Mouse (Mus musculus) kidney, adult 8-10 months (tissue): Measurements from ENCODE around the gene Ptms.

Source experiments
- DNase-seq, 2 experiments: peaks; one replicate each; pipeline ENCODE4 v3.0.0; 2022

Ptms gene

DNA sequence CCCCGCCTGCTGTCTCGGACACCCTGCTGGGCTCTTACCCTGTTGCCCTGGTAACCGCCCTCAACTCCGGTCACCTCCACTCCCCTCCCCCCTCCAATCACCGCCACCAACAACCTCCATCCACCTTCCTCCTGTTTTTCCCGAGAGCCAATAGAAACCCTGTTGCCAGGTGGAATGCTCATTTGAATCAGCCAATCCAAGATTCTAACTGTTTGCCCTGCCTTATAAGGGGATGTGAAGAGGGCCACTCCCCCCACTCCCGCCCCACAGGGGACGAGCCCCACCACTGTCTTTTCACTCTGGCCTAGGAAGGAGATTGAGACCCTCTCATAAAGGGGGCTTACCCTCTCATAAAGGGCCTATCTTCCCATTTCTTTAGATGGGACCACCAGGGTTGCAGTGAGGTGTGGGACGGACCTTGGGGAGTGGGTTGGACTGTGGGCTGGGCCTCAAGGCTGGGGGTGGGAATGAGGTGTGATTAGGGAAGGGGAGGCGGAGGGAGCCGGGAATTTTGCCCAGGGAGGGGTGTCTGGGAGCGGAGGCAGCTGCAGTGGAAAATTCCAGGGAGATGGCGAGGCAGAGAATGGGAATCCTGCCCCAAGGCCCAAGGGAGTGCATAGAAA is at the start of gene Ptms:
Gene Ptms (minus strand): TSS at position 409 of the 623 bp plus-strand sequence.
- DNase-seq: peak; percentile 95 to 99

DNA sequence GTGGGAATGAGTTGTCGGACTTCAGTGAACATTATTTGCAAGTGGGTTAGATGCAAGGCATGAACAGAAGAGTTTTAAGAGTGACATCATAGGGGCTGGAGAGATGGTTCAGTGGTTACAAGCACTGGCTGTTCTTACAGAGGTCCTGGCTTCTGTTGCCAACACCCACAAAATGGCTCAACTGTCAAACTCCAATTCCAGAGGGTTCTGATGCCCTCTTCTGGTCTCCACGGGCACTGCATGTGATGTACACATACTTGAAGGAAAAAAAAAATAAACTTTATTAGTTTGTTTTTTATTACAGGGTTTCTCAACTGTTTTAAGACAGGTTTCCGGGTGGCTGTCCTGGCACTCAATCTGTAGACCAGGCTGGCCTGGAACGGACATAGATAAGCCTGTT is 47.9 kb upstream of the Ptms start:
- DNase-seq: peak in 1 of 2 experiments; percentile 66

DNA sequence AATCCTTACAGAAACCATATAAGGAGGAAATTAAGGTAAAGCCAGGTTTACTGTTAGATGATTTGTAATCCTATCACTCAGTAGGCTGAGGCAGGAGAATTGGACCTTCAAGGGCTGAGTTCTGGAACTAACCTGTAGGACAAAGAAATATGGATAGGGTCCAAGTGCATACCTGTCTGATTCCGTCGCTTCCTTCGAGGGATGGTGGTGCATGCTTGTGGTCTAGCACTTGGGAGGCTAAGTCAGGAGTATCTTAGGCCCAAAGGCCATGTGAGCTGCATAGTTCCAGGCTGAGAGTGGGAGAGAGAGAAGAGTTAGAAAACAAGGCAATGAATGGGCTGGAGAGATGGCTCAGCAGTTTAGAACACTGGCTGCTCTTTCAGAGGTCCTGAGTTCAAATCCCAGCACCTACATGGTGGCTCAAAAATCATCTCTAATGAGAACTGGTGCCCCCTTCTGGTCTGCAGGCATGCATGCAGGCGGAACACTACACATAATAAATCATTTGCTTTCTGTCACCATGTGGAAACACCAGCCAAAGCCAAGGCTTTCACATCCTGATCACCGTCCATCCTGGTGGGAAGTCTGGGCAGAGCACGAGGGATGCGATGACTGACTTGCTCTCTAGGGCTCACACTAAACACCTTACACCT is 46.7 kb upstream of the Ptms start:
- no peak for DNase-seq

DNA sequence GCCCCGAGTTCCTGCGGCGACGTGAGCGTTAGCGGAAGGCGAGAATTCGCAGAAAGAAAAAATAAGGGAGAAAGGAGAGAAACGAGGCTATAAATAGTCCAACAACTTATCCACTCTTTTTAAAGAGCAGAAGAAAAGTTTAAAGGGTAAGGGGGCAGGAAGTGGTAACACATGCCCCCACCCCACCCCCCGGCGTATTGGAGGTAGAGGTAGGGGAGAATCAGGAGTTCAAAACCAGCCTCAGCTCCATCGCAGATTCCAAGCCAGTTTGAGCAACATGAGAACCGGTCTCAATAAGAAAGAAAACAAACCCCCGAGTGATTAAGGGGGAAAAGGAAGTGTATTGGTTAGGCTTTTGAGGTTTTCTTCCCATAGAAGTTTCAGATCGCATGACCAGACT is 45.8 kb upstream of the Ptms start:
- DNase-seq: no peak

DNA sequence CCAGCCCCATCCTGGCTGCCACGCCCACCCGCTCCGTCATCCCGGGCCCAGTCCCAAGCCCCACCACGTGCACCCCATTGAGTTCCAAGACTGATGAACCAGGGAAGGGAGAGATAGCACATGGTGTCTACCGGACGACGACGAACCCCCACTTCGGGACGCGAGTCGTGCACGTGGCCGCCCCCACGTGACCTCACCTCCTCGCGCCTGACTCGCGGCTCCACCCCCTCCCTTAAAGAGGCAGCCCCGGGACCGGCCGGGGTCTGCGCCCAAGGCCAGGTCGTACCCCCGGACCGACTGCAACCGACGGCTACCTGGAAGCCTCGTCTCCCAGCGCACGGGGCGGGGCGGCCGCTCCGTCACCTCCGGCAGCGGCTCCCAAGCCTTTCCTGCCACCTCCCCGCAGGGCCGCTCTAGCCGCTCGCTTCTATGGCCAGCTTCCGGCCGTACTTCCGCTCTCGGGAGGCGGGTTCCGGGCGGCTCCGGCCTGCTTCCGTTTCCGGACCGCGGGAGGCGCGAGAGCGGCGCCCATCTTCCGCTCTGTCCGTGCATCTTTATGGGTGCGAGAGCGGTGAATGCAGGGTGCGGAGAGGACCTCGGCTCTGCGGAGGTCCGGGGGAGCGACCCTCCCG is 45.3 kb upstream of the Ptms start, which contains the start of gene Cops7a:
Gene Cops7a (minus strand): TSS at position 451 of the 632 bp plus-strand sequence.
- DNase-seq: peak; percentile 94

DNA sequence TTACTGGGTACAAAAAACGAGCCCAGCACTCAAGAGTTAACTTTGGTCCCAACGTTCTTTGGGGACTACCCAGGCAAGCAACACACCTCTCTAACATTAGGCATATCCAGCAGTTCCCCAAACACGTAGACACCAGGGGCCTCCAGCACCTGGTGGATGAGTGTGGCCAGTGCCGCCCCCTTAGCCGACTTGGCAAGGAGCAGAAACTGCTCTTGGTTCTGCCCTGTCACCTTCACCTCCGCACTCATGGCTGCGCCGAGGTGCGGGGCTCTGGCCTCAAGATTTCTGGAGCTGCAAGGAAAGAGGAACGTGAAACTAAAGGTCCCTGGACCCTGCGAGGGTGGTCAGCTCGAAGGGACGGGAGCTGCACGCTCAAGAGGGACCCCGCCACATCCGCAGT is 44.7 kb upstream of the Ptms start:
- no peak for DNase-seq

DNA sequence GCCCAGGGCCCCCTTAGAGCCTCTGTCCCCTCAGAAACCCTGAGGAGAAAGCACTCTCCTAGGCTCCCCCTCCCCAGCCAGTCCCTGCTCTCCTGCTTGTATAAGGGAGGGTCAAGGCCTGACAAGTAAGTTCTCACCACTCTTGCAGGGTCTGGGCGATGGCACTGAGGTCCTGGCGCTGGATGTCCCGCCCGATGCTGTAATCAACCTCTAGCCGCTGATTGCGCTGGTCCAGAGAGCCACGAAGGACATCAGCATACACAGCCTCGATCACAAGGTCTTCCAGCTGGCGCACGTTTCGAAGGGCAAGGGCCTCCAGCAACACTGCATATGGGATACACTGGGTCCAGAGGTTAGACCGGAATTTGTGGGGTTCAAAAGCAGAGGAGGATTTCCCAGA is 41.1 kb upstream of the Ptms start:
- DNase-seq: no peak

DNA sequence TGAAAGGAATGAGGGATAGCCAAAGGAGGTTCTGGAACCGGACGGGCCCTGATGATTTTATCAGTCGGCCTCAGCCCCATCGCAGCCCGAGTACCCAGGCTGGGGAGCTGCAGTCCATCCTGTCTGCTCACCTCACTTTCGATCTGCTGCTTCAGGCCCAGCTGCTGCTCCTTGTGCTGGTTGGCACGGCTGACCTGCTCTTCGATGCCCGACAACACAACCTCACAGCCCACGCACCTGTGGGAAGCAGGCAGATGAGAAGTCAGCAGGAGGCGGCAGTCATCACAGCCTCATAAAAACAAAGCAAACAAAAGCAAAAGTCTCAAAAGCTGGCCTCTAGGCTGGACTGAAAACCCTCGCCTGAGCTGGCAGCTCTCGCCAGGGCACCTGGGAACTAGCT is 40.1 kb upstream of the Ptms start:
- no peak for DNase-seq

DNA sequence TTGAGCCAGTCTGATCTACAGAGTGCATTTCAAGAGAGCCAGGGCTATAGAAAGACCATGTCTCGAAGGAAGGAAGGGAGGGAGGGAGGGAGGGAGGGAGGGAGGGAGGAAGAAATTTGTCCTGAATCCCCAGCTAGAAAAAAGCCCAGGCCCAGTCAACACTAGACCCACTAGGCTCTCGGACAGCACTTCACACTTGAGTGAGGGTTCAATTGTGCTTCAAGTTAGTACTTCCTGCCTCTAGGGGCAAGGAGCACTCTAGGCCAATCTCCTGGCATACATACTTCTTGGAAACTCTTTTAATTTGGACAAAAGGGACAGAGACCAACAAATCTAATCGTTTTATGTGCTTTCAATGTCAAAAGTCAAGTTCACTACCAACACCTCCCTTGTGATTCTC is 38.2 kb upstream of the Ptms start:
- DNase-seq: no peak

DNA sequence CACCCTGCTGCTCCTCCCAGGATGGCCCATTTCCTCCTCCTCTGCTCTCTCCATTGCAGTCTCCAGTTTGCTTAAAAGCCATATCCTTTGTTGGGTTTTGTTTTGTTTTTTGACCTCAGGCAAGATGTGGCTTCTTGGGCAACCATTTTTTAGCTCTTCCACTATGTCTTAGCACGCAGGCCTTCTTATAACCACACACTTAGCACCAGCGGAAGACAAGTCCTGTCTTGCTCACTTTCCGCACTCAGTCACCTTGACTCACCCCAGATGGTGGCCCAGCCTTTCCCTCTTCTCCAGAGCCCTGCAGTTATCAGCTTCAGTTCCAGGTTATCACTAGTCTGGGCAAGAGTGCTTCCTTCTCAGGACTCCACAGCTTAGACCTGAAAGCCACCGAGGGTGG is 35.3 kb upstream of the Ptms start:
- DNase-seq: no peak

DNA sequence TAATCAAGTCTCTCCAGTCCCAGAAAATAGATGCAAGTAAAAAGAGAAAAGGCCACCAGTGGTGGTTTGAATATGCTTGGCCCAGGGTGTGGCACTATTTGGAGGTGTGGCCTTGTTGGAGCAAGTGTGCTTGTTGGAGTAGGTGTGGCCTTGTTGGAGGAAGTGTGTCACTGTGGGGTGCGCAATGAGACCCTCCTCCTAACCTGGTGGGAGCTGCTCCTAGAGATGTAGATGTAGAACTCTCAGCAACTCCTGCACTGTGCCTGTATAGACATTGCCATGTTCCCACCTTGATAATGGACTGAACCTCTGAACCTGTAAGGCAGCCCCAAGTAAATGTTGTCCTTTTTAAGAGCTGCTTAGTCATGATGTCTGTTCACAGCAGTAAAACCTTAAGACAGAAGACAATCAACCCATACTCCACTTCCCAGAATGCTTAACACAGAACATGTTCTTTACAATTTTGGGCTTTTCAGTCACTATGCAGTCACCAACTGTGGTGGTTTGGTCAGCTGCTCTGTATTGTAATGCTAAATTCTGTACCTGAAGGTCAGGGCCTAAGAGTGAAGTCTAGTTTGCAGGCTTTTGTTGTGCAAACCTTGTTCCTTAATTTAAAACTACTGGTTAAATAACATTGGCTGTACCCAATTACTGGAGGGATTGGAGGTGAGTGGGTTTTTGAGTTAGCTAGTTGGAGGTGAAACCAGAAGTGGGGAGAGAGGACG is 34.2 kb upstream of the Ptms start:
- no peak for DNase-seq

DNA sequence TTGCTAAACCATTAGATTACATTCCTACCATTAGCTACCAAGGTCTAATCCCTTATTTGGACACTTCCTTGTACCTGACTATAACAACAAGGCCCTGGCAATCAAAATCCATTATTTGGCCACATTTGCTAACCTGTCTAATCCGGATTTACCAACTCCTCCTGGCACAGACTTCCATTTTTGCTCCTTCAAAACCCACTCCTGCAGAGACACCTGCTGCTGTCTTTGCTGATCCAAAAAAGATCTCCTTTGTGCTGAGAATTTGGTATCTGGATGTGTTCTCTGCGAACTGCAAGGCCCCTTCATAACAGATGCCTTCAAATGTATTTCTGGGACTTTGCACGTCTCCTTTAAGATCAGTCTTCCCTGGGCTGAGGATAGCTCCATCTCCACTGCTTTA is 23.6 kb upstream of the Ptms start:
- DNase-seq: no peak

DNA sequence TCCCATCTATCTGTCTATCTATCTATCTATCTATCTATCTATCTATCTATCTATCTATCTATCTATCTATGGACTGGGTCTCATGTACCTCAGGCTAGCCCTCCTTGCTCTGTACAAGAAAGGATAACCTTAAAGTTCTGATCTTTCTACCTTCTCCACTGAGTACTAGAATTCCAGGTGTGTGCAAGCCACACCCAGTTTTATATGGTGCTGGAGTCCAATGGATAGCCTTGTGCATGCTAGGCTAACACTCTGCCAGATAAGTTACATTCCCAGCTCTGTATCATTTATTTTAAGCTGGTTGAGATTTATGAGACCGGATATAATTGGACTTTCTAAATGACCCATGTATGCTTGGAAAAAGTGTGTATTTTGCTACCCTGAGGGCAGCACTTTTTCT is 21.8 kb upstream of the Ptms start:
- DNase-seq: no peak

DNA sequence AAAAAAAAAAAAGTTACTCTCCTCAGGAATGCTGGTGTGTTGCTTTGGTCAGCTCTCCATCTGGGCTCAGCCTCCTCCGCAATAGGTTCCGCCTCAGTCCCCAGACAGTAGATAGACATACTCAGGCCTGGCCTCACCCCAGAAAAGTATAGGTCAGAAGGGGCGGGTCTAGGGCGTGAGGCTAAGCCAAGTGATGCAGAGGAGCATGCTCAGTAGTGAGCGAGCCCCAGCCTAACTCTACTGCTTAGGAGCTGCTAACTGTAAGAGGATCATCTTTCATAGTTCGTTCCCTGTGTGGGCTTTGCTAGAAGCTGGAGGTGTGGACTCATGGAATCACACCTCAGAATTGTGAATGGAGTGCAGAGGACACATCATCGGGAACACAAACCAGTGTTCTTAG is 18.7 kb upstream of the Ptms start:
- DNase-seq: no peak

DNA sequence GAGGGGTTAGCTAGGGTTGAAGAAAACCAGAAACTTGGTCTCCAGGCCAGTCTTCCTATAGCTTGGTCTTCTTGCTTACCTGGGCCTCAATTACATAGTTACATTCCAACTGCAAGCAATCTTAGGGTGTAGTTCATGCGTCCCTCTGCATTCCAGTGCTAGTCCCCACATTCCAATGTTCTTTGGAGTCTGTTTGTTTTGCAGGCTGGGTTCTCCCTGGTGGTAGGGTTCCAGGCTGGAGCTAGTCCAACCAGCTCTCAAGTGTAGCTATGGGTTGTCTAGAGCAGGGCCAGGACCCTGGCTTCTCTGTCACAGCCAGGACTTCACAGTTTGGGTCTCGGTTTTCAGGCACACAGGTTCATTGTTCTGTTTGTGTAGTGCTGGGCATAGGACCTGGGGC is 17.6 kb upstream of the Ptms start:
- no peak for DNase-seq

DNA sequence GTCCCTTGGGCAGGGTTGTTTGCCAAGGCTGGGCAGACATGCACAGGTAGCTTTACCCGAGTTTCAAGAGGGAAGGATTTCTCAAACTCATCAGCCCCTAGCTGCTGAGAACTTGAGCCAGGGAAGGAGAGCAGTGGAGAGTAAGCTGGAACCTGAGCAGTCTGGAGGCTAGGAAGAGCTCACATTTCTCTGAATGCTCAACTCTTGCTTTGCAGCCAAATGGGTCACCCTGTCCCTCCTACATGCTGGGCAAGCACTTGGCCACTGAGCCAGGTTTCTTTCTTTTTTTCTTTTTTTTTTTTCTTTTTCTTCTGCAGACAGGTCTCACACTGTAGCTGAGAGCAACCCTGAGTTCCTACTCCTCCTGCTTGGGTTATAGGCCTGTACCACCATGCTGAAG is 16.8 kb upstream of the Ptms start:
- DNase-seq: no peak

DNA sequence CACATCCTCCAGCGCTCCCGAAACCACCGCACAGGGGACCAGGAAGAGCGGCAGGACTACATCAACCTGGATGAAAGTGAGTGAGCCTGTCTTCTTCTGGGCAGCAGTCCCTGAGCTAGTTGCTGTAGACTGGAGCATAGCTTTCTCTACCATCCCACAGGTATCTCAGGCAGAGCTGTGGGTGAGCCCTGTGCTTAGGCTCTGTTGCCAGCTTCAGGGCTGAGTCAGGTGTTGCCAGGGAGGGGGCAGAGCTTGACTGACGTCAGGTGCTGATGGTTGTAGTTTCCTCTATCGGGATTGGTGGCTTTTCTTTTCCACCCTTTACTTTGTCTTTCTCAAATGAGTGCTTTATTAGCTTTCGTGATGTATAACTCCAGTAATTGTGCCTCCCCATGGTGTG is 14.8 kb upstream of the Ptms start:
- no peak for DNase-seq

DNA sequence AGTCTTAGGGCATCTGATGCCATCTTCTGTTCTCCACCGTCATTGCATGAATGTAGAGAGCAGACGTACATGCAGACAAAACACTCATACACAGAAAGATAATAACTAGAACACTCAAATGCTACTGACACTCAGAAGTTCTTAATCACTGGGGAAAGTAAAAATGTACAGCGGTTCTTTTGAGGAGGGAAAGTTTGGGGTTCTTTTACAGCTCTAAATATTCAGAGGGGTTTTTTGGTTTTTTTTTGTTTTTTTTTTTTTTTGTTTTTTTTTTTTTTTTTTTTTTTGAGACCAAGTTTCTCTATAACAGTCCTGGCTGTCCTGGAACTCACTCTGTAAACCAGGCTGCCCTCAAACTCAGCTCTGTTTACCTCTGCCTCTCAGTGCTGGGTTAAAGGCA is 13.2 kb upstream of the Ptms start:
- no peak for DNase-seq

DNA sequence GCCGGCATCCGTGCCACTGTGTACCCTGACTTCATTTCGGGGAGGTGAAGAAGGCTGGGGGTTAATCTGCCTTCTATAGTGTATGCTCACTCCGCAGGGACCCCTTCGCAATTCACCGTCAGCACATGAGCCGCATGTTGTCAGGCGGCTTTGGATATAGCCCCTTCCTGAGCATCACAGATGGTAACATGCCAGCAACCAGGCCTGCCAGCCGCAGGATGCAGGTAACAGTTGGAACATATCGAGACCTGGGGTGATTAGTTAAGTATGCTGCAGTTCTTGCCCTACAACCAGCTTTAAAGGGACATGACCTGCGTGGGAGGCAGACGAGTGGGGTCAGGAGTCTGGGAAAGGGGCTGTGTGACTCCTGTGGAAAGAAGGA is 12.4 kb upstream of the Ptms start:
- no peak for DNase-seq

DNA sequence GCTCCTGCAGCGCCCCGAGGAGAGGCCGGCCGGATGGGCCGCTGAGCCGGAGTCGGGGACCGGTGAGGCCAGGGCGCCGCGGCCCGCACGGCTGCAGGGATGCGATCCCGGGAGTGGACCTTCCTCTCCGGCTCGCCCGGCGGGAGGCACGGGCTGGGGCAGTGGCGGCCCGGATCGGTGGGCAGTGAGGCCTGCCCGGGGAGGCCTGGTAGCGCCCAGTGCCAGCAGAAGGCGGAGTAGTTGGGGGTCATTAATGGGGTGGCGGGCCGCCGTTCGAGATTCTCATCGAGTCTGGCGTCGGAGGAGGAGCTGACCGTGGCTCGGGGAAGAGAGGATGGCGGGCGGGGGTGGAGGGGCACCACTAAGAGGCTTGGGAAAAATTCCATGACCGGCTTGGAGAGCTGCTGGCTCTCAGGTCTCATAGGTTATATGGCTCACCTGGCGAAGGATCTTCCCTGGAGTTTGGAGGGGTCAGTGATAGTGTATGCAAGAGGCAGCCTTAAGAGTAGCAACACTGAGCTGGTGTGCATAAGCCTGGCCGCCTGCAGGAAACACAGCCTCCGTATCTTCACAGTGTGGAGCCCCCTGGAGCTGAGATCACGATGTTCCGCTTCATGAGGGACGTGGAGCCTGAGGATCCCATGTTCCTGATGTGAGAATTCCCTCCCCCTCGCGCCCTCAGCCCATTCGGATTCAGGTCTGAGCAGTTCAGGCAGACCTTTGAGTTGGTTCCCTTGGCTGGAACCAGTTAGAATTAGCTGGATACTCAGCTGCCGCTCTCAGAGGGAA is 11.8 kb upstream of the Ptms start:
- peak in 1 of 2 experiments; percentile 50 for DNase-seq

DNA sequence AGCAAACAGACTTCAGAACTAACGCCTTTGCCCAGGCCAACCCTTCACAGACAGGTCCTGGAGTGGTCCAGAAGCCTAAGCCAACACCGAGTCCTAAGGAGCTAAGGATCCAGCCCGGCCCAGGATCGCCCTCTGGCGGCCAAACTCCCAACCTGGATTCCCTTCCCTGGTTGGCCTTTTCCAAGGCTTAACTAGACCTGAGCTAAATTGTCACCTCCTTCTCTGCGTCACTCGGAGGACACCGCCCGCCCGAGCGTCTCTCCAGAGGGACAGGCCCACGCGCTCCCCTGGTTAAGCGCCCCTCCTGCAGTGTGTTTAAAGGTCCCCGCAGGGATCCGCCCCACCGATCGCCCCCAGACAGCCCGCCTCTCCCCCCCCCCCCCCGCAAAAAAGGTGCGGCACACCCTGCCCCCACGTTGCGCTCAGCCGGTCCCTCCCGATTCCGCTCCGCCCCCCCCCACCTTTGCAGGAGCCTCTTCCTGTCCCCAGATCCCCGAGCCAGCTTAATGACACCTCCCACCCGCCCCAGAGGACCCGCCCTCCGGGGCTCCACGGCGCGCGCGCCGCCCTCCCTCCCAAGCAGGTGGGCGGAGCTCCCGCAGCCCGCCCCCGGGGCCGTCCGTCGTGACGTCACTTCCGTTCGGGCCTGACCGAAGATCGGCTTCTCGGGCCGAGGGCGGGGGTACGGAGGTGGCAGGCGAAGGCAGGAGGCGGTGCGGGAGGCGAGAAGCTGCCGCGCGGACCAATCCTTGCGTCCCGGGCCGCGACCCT is 11.0 kb upstream of the Ptms start, which contains the start of gene Mlf2:
Gene Mlf2 (plus strand): TSS at position 633 of the 771 bp plus-strand sequence.
- peak; percentile 99 to 100 for DNase-seq

DNA sequence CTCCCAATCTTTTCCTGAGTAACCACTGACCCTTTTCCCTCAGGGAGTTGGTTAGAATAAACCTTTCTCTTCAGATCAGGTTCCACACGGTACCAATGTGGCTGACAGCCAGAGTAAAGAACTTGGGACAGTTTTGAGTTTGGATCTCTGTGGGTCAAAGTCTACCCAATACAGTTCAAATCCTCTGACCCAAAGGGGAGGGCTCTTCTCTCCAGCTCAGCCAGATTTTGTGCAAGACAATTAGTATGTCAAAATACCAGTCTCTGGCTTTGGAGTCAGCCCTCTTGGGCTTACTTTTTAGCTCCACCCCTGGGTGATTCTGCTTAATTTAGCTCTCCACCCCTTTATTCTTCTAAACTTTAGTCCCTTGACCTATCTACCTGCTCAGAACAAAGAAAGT is 10.3 kb upstream of the Ptms start:
- DNase-seq: peak; percentile 76 to 88
